Mouse (Mus musculus) embryo, embryonic 11.5 days (tissue): ENCODE results near the gene 6030452D12Rik.

ENCODE experiments used
- DNase-seq: peaks from one replicate; pipeline ENCODE4 v3.0.0-alpha.2; 2012; ENCODE audit warnings: low read depth, low spot score

6030452D12Rik gene

DNA sequence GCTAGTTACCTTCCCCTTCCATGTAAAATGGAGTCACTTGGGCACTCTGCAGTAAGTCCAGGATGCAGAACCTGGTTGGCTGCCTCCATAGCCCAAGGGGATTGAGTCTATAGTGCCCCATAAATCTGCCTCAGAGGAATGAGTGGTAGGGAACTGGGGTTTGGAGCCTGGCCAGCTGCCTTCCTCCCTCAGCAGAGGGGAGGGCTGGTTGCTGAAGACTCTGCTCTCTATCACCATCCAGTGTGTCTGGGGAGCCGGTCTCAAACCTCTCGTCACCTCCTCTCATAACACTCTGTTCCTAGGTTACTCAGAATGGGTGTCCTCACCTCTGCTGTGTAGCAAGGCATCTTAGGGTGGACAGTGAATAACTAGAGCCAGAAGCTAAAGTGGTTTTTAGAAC, 16.3 kb downstream of the 6030452D12Rik start:
- no peak for DNase-seq

DNA sequence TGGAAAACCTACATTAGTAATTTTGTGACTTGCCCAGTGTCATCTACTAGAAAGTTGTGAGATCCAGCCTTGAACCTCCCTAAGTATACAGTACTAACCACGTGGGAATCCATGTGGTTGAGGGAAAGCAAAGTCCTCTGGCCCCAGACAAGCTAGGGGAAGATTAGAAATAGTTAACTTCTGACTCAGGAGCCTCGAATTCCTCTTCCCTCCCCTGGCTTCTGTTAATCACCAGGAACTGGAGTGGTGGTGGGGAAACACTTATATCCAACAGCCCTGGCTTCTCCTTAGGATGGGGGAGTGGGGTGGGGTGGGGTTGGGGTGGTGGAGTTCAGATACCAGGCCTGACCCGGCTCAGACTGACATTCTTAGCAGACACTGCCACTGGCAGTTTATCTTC, 18.4 kb downstream of the 6030452D12Rik start:
- no peak for DNase-seq

DNA sequence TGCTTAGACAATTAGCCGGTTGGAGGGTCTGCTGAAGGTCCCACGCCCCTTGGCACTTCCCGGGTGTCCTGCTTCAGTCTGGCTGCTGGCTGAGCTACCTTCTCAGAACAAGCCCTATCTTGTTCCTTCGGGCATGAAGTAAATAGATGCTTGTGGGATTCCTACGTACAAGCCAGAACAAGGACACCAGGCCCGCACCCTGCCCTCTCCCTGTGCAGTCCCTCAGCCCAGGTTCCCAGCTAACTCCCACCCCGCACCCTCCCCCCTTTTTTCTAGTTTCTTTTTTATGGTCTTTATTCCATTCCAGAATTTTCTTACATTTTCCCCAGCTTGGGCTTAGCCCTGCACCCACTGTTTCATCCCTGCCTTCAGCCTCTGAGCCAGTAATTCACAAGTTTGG, 20.3 kb downstream of the 6030452D12Rik start:
- DNase-seq = no peak

DNA sequence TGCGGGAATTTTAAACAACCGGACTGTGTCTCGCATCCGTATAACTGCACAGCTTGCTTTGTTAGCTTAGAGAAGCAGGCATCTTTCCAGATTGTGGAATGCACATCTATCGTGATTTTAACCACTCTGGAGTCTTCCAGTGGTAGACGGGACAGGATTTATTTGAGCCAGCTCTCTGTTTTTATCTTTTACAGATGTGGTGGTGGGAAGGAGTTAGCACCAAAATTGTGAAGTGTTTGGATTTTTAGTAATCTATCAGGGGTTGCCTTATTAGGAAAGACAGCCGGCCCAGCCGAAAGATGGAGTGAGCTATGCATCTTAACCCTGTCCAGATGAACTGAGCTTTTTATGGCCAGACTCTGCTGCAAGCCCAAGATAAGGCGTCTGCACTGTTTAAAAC, 21.5 kb downstream of the 6030452D12Rik start:
- DNase-seq = no peak

DNA sequence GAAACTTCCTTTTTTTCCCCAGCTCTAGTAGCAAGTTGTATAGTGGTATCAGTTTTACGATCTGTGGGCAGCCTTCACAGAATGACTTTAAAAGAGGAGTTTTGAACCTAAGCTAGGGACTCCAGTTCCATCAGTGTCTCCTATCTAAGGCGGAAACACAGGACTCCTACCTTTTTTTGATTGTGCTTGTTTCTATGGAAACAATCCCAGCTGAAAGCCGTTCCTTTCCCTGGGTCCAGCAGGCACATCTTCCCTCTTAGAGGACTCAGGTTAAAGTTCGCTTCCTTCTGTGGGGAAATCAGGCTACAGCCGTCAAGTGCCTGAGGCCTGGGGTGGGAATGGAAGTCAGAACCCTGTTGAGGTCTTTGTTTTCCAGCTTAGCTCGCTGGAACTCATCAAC, 26.4 kb downstream of the 6030452D12Rik start:
- DNase-seq = no peak

DNA sequence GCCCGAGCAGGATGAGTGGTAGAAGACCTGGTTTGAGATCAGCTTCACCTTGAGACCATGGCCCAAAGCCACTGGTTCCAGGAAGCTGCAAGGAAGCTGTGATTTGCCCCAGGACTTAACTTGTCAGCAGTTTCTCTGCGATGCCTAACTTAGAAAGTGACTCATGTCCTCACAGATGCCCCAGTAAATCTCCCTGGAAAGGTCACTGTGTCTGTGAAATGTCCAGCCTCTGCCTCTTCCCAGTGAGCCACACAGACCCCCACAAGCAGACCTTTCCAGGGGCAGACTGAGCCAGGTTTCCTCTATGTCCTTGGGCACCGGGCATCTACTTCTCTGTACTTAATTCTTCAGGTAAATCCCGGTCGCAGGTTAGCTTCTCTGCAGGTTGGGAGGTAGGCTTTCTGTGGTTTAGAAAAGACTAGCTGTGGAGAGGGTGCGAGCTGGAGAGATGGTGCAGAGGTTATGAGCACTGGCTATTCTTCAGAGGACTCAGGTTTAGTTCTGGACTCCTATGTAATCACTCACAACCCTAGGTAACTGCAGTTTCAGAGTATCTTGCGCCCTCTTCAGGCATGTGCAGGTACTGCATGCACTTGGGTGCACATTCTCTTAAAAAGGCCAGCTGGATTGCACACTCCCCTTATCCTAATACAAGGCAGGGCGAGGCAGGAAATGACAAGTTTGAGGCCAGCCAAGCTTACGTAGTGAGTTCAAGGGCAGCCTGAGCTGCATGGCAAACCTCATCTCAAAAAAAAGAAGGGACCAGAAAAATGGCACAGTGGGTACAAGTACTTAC, 27.1 kb downstream of the 6030452D12Rik start:
- no peak for DNase-seq

DNA sequence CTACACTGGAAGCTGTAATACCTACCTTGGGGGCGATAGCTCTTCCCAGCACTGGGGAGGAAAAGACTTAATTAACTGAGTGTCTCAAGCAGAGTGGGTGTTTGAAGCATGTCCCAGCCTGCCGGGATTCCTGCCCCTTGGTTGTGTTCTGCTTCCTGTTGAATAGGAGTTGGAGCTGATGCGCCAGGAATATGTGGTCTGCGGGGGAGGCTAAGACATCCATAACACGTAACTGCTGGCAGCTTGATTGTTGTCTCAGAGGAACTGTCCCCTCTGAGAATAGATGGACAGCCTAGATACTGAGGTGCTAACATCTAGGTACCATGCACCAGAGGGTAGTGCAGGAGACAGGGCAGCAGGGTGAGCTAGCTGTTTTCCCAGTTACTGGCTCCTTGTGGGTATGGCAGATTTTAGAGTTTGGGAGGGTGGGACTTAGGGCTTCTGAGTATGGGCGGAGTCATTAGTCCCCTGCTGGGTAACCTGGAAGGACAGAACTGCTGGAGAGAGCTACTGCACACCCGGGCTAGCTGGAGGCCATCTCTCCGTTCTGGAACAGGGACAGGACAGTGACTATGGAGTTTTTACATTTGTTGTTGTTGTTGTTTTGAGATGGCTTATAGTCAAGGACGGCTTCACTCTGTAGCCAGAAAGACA, 28.4 kb downstream of the 6030452D12Rik start:
- no peak for DNase-seq

DNA sequence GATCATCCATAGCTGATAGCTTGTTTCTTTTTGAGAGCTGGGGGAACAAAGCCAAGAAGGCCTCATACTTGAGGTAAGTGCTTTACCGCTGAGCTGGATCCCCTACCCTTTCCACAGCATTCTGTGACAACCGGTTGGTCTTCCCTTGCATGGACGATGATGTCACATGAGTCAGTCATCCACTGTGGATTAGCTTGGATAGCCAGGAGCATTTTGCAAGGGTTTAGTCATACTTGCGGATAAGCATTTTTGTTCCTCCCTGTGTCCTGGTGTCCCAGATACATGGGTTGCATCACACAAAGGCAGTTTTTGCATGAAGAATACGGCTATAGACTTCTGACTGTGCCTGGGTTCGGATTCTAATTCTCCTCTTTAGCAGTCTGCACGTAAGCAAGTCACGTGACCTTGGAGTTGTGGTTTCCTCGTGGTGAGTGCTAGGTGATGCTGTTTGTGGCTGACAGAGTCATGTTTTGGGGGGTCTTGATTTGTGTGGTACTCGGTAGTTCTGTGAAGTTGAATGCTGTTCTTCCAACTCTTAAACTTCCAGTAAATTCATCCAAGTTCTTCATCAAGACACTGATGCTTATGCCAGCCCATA, 29.7 kb downstream of the 6030452D12Rik start:
- no peak for DNase-seq

DNA sequence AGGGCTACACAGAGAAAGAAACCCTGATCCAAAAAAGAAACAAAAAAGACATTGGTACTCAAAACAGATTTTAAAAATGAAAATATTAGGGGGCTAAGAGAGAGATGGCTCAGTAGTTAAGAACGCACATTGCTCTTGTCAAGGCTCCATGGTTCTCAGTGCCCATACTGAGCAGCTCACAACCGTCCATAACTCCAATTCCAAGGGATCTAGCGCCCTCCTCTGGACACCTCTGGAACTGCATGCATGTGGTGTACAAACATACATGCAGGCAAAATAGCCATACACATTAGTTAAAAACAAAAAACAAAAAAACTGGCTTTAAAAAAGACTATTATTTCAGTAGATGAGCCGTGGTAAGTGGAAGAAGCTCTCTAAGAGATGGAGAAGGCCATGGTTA, 30.2 kb downstream of the 6030452D12Rik start:
- no peak for DNase-seq

DNA sequence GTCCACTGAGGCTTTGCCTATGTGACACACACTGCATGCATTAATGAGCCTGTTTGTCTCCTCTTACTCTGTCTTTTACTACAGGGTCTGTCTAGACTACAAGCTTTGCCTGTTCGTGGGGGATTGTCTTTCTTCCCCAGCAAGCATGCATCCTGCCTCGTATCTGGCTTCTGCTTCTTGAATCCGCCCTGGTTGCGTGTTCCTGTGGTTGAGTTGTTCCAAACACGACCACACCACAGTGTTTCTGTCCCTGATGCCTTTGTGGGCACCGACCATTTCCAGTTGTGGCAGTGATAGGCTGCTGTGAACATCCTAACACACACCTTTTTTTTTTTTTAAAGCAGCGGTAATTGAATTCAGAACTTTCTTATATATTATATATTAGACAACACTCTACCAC, 33.4 kb downstream of the 6030452D12Rik start:
- DNase-seq = no peak

DNA sequence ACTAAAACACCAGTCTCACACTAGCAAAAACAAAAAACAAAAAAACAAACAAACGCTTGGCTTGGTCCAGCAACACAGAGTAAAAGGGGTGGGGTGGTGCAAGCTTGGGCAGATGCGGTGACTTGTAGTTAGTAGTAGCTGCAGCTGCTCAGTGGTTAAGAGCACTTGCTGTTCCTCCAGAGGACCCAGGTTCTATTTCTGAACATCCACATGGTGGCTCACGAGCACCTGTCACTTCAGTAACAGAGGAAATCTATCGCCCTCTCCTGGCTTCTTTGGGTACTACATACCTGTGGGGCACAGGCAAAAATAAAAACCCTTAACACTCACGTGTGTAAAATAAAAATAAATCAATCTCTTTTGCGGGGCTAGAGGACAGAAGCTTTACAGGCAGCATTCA, 34.1 kb downstream of the 6030452D12Rik start:
- DNase-seq = no peak

DNA sequence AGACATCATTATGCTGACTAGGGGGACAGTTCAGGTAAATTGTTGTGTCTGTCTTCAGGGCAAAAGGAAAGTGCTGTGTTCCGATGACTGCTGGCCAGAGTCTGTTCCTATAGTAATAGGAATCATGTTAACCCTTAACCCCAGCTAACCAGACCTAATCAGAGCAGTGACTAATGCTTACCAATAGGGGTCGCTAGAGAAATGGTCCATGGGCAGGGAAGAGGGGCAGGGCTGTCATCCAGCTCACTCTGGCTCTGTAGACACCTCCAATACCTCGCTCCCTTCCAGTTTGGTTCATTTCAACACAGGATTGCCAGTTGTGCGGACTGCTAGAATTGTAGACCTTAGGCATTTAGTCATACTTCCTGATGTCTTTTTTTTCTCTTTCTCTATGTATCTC, 35.1 kb downstream of the 6030452D12Rik start:
- no peak for DNase-seq

DNA sequence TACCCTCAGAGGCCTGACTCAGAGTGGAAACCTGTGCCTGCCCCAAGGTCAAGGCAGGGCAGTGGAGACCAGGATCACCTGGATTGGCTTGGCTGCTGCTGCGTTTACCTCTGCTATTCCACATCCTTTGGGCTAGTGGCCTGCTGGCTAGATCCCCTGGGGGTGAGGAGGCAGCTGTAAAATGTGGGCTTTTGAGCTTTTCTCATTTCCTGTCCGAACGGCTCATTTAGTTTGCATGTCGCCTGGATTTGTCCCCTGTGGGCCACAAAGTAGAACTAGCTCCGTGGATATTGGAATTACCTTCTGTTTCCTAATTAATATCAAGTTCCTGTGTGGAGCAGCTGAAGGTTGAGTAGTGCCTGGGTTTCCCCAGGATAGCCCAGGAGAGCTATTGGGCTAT, 38.9 kb downstream of the 6030452D12Rik start:
- no peak for DNase-seq

DNA sequence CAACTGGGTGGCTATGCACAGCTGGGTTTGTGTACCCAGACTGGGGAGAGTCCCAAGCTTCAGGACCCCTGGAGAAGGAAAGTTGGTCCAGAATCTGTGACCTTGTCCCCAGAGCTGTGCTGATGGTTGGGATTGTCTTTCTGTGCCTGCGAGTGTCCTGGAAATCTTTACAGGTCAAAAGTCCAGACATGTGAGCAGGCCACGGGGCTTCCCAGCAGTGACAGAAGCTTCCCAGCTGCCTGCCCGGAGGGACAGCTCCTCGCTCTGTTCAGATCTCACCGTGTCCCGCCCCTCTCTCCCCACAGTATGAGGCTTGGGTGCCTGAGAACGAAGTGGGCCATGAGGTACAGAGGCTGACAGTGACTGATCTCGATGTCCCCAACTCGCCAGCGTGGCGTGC, 40.7 kb downstream of the 6030452D12Rik start:
- no peak for DNase-seq

DNA sequence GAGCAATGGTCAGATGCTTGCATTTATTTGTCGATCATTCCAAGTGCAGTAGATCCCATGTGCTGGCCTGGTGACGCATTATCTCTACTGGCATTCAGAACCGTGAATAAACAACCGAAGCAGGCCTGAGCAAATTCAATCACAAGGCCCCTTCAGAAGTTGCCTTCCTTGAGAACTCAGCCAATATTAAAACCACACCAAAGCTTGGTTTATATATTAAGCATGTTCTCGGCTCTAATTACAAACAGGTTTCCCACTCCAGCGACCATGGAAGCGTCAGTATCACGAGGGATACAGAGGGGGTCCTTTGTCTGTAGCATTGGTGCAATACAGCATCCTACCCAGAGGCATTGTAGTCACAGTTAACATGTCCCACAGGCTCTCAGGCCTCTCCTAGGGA, 42.7 kb downstream of the 6030452D12Rik start:
- DNase-seq = no peak

DNA sequence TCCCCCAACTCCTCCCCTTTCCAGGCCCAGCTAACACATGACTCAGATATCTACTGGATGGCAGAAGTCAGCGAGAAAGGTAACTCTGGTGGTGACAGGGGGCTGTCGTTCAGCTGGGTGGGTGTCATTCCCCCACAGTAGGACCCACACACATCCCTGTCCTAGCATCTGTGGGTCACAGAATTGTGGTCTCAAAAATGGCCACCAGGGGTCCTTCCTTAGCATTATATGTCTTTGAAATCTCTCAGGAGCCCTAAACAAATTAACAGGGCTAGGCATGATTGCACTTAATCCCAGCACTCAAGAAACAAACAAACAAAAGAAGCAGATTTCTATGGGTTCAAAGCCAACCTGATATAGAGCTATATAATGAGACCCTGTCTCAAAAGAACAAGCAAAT, 44.8 kb downstream of the 6030452D12Rik start:
- DNase-seq = no peak

DNA sequence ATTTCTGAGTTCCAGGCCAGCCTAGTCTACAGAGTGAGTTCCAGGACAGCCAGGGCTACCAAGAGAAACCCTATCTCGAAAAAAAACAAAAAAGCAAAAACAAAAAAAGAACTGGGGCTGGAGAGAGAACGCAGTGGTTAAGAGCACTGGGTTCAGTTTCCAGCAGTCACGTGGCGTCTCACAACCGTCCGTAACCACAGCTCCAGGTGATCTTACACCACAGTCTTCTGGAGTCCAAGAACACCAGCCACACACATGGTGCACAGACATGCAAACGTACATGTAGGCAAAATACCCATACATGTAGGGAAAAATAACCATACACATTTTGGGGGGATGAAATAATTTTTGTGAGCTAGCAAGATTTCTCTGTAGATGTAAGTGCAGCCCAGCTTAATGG, 46.4 kb downstream of the 6030452D12Rik start:
- no peak for DNase-seq

DNA sequence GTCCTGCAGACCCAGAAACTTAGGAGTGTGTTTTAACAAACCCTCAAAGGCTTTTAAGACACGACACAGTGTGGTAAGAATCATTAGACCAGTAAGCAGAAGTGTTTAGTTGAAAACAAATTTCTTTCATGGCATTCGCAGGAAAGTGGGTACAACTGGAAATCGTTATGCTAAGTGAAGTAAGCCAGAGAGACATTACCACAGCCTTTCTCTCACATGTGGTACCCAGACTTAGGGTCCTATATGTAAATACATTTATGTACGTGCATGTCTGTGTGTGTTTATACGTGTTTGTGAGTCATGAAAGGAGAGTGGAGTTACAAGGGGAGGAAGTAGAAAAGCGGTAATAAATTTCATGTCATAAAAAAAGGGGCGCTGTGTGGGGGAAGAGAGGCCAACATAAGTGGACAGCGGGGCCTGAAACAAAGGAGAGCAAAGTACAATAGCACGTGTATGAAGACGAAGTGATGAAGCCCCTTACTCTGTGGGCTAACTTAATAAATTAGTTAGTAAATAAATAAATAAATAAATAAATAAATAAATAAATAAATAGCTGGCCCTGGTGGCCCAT, 48.1 kb downstream of the 6030452D12Rik start:
- no peak for DNase-seq

DNA sequence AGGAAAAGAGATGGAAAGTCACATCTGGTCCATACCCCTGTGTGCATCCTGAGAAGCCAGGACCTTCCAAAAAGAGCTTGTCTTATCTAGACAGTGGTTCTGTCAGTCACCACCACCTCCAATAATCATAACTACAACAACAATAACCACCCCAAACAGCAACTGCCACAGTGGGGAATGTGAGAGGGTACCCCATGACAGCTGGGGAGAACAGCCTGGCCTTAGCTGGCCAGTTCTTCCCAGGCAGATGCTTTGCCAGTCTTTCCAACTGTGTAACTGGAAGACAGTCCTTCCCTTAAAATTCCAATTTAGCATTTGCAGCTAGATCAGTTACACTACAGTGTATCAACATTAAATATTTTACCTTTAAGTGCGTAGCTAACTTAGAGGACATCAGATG, 50.6 kb downstream of the 6030452D12Rik start:
- DNase-seq = no peak

DNA sequence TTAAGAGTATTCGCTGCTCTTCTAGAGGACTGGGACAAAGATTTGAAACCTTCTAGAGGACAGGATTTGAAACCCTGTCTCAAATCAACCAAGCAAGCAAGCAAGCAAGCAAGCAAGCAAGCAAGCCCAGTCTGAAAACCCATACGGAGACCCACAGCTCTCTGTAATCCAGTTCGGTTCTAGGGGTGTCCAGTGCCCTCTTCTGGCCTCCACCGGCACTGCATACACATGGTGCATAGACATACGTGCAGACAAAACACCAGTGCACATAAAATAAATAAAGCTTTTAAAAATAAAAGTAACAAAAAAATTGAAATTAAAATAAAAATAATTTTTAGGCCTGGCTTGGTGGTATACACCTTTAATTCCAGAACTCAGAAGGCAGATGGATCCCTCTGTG, 53.7 kb downstream of the 6030452D12Rik start:
- DNase-seq = no peak

DNA sequence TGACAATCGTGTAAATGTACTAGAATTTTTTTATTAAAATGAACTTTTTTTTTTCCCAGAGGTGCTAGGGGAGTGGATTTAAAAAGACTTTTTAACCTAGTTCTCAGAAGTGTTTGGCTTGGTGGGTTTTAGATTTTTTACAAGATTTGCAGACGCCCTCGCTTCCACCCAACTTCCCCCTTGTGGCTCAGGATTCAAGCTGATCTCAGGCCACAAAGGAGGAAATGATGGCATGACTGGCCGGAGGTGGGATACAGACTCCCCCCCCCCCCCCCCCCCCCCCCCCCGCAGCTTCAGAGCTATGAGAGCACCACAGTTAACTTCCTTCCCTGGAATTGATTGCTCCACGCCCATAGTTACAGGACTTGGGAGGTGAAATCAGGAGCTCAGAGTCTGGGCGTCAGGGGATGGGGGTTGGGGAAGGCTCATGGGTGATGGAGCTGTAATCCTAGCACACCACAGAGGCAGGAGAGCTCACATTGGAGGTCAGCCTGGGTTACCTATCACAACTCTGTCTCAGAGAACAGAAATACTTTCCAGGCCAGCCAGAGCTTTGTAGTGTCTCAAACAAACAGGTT, 55.8 kb downstream of the 6030452D12Rik start:
- DNase-seq = no peak
